Mouse (Mus musculus) Patski (cell line): ENCODE data around the gene Plekha1. TPM values are rescaled to one million over a fixed set of nuclear protein-coding genes. Genes with fewer than 3 reads are reported as not detected.

Experiments used
- ATAC-seq: fragments of 100-300 bp; one replicate; pipeline ENCODE4 v1.8.0; 2021
- CTCF ChIA-PET: fragments of 350-600 bp; sonication (Branson Sonifier 250); formaldehyde crosslinking; loops from one replicate; lab custom pipeline; 2022; ENCODE audit warnings: inconsistent platforms; lab: Charles Lee
- POLR2A ChIA-PET: fragments of 350-600 bp; sonication (Branson Sonifier 250); formaldehyde crosslinking; loops from one replicate; lab custom pipeline; 2022; ENCODE audit warnings: antibody characterized with exemption, inconsistent platforms; lab: Charles Lee
- DNase-seq: peaks from one replicate; pipeline ENCODE4 v3.0.0-alpha.2; 2011; ENCODE audit warnings: low read depth, low spot score
- H3K27me3 ChIP-seq: fragments of 371-371 bp; one replicate; pipeline ENCODE4 v1.5.1; 2021
- CTCF ChIP-seq: fragments of 100-300 bp; IDR thresholded peaks from one replicate; pipeline ENCODE4 v1.5.1; 2021
- in situ Hi-C: fragments of 300-500 bp; cut with MboI; formaldehyde crosslinking; loops from 3 replicates; pipeline ENCODE4 v1.11.1; 2018; ENCODE audit warnings: low pct_unique_long_range_greater_than_20kb, mixed read lengths
- polyA plus RNA-seq: library from polyadenylated mRNA; unstranded; gene quantifications from one replicate; pipeline ENCODE4 v1.2.3, GENCODE M21; 2021

Gene Plekha1
- polyA plus RNA-seq, 1 experiment from 2014 or later, result 90.0 TPM

- TF ChIP-seq CTCF, result no peak
- H3K27me3 ChIP-seq, result no peaks in the 10 kb centered on the region
- CTCF ChIA-PET, result interaction anchor here (1.0 to 1.4 kb wide), 4 partner anchors 9 to 142 kb away, joined by 3 to 5 read pairs (median 3); no protein-coding TSS in a partner anchor
- POLR2A ChIA-PET, result interaction anchor here (1.3 kb wide), 1 partner anchor 9 kb away, joined by 3 read pairs; no protein-coding TSS in a partner anchor
- ATAC-seq (no peak), DNase-seq (no peak)
- in situ Hi-C loops, result no loop called here
These were observed 39.2 kb downstream of the Plekha1 start for GRCm38 (mm10) chr7:130904571-130905365.

GRCm38 (mm10) chr7:130910841-130911240, 45.3 kb downstream of the Plekha1 start:
- POLR2A ChIA-PET, result no interaction called here

GRCm38 (mm10) chr7:130914693-130915363, 49.3 kb downstream of the Plekha1 start:
- TF ChIP-seq CTCF, result peak; percentile 29
- CTCF ChIA-PET, result interaction anchor here (0.7 to 1.9 kb wide), 7 partner anchors 11 to 140 kb away, joined by 3 to 8 read pairs (median 3); no protein-coding TSS in a partner anchor
- POLR2A ChIA-PET, result no interaction called here
- ATAC-seq (no peak), DNase-seq (no peak)
- no peaks in the 10 kb centered on the region for H3K27me3 ChIP-seq
- in situ Hi-C loops, result loop anchor here (5.0 to 10.0 kb wide), 2 partner anchors 130 to 143 kb away; partner anchors contain the start of gene Btbd16

More at GRCm38 (mm10) chr7:130910841-130911240, 45.3 kb downstream of the Plekha1 start:
- no peaks in the 10 kb centered on the region for H3K27me3 ChIP-seq
- CTCF ChIA-PET, result interaction anchor here (1.5 kb wide), 1 partner anchor 137 kb away, joined by 6 read pairs; the partner anchor contains the start of gene Btbd16
- no peak for DNase-seq
- no peak for TF ChIP-seq CTCF
- no peak for ATAC-seq
- in situ Hi-C loops, result loop anchor here (5.0 to 10.0 kb wide), 2 partner anchors 134 to 139 kb away; partner anchors contain the start of gene Btbd16

- ATAC-seq (no peak), DNase-seq (no peak)
- in situ Hi-C loops, result loop anchor here (10.0 kb wide), 1 partner anchor 127 kb away; no protein-coding TSS in a partner anchor
- ChIA-PET CTCF (interaction anchor here (1.0 to 1.7 kb wide), 5 partner anchors 51 to 155 kb away, joined by 3 to 4 read pairs (median 3); partner anchors contain the start of gene Btbd16), POLR2A (no interaction called here)
- no peaks in the 10 kb centered on the region for H3K27me3 ChIP-seq
- no peak for TF ChIP-seq CTCF
These were observed 52.7 kb downstream of the Plekha1 start for GRCm38 (mm10) chr7:130918260-130918659.

DNA sequence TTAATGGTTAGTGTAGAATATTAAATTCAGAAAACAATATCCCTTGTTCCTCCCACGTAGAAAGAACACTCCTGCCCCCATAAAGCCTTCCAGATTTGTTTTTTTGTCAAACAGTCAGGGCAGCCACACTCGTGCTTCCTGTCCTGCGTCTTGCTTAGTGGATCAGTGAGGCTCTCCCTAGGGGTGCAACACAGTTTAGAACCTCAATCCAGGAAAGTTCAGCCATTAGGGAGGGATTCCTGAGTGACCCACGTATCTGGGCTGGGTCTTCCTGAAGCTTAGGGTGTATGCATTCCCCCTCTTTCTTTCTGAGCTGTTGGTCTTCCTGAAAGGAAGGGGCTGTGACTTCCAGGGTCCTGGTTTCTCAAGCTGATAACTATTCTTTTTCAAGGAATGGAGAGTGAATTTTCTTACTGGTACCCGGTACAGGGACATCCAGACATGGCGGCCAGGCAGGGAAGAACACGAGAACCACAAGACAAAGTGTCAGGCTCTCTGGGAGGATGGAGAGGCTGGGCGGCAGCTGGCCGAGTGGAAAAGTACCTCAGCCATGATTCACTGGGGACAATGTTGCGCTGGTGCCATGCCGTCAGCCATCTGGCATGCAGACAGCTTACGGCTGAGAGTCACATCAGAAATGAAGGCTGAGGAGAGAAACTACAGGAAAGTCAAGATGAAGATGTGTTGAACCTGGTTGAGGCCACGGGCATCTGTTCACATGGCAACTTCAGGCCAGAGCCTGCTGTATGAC, 57.6 kb downstream of the Plekha1 start:
- TF ChIP-seq CTCF, result no peak
- ChIA-PET POLR2A (interaction anchor here (2.1 kb wide), 1 partner anchor 14 kb away, joined by 6 read pairs; no protein-coding TSS in a partner anchor), CTCF (no interaction called here)
- in situ Hi-C loops, result no loop called here
- H3K27me3 ChIP-seq, result no peaks in the 10 kb centered on the region
- ATAC-seq (no peak), DNase-seq (no peak)

- POLR2A ChIA-PET, result interaction anchor here (0.8 kb wide), 1 partner anchor 96 kb away, joined by 4 read pairs; no protein-coding TSS in a partner anchor
- CTCF ChIA-PET, result interaction anchor here (1.2 to 2.6 kb wide), 2 partner anchors 15 to 388 kb away, joined by 3 to 8 read pairs; no protein-coding TSS in a partner anchor
- no peaks in the 10 kb centered on the region for H3K27me3 ChIP-seq
- in situ Hi-C loops, result no loop called here
- no peak for TF ChIP-seq CTCF
- ATAC-seq (no peak), DNase-seq (no peak)
These were observed 64.8 kb downstream of the Plekha1 start for GRCm38 (mm10) chr7:130930401-130930800.

DNA sequence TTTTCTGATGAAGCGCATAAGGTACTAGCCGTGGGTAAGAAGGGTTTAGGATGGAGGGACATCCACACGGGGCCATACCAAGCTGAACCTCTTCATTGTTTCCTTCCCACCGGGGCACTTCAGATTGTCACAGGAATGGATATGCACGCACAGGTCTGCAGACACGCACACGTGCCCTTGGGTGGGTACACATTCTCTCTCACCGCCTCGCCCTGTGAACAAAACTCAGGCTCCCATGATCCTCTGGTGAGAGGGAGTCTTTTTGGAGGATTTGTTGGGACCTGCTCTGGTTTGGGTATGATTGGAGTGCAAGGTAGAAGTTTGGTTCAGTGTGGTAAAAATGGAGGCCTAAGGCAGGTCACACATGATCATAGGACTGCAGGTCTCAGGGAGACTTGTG, 67.4 kb downstream of the Plekha1 start:
- DNase-seq (no peak), ATAC-seq (no peak)
- CTCF ChIA-PET, result interaction anchor here (0.9 to 2.6 kb wide), 2 partner anchors 18 to 45 kb away, joined by 3 to 8 read pairs; no protein-coding TSS in a partner anchor
- H3K27me3 ChIP-seq, result no peaks in the 10 kb centered on the region
- TF ChIP-seq CTCF, result no peak
- POLR2A ChIA-PET, result no interaction called here
- in situ Hi-C loops, result no loop called here

DNA sequence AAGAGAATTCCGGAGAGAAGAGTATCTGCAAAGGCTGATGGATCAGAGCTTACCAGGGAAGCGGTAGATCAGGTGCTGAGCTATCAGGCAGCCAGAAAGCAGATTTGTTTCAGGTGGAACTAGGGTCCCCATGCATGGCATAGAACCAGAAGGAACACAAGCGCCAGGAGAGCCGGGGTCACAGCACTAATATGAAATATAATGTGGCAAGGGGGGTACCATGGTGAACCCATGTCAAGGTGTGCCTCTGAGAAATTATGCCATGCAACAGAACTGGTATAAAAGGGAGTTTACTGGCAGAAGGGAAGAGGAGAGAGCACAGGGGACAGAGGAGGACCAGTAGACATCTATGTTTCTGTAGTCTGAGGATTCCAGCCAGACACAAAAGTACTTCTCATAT, 69.1 kb downstream of the Plekha1 start:
- CTCF ChIA-PET, result interaction anchor here (1.3 kb wide), 1 partner anchor 162 kb away, joined by 4 read pairs; no protein-coding TSS in a partner anchor
- POLR2A ChIA-PET, result no interaction called here

DNA sequence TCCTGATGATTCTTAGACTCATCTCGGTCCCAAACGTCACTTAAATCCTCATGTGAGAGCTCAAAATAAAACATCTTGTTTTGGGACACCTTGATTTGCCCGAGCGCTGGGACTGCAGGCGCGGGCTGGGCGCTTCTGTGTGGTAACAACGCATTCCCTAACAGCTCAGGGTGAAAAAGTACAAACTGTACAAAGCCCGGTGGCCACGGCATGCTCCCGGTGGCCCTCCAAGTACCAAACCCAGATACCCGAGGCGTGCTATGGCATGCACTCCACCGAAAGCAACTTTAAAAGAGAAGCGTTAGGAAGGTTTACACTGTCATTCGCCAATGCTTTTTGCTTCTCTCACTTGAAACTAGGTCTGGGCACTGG, 69.9 kb downstream of the Plekha1 start:
- ChIA-PET POLR2A (no interaction called here), CTCF (interaction anchor here (1.3 kb wide), 1 partner anchor 162 kb away, joined by 4 read pairs; no protein-coding TSS in a partner anchor)
- in situ Hi-C loops, result loop anchor here (5.0 kb wide), 1 partner anchor 42 kb away; no protein-coding TSS in a partner anchor
- no peak for TF ChIP-seq CTCF
- no peaks in the 10 kb centered on the region for H3K27me3 ChIP-seq
- DNase-seq (no peak), ATAC-seq (no peak)

More for the DNA sequence above, 69.1 kb downstream of the Plekha1 start:
- in situ Hi-C loops, result loop anchor here (5.0 kb wide), 1 partner anchor 43 kb away; no protein-coding TSS in a partner anchor
- TF ChIP-seq CTCF, result no peak
- no peak for DNase-seq
- no peaks in the 10 kb centered on the region for H3K27me3 ChIP-seq
- no peak for ATAC-seq
